Mouse (Mus musculus): ENCODE results near the gene Gga1. TPM values are rescaled to one million over a fixed set of nuclear protein-coding genes. Genes with fewer than 3 reads are reported as not detected.
A peak's percentile ranks its signal among the peaks of the same experiment; 100 is the strongest.

Gga1 gene
- polyA plus RNA-seq, 1 experiment = 56.5 TPM

- Histone ChIP-seq H3K4me3 (ENCODE audit: insufficient read depth, low read depth, low read length) (no peak overlapping the region), H3K36me3 (ENCODE audit: control insufficient read depth, insufficient read depth, low read length) (no peaks in the 10 kb centered on the region), H3K27me3 (replicated peaks; ENCODE audit: control insufficient read depth, insufficient read depth, low read length) (no peaks in the 10 kb centered on the region), H3K27ac (ENCODE audit: insufficient read depth, low read depth, low read length) (no peak overlapping the region), H3K4me1 (ENCODE audit: control insufficient read depth, insufficient read depth, low read length) (0 out of 2 replicates have a peak, but pooled peaks cover 4% of the 10 kb centered on the region)
- WGBS = 85% methylated on average over 2 of the region's 2 CpGs
- no peak for TF ChIP-seq POLR2A (IDR thresholded peaks at IDR 0.05; ENCODE audit: low read depth, low read length)
- no peak for TF ChIP-seq CTCF (conservative IDR thresholded peaks at IDR 0.05; ENCODE audit: insufficient read depth, insufficient read length, low read depth, low read length)
- no peak for DNase-seq
Observed at GRCm38 (mm10) chr15:78937963-78938362, 61.0 kb downstream of the Gga1 start.

DNA sequence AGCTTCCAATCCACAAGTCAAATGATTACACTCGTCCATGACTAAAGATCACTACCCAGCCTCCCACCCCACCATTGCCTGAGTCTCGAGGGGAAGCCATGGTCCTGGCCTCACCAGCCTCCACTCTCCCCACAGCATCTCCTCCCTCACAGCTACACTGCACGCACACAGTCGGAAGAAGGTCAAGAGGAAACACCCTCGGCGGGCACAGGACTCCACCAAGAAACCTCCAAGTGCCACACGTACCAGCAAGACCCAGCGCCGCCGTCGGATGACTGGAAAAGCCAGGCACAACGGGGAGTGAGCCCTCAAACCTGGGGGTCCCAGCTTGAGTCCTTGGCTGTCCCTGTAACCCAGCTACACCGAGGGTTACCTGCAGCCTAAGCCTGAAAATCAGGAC, 63.3 kb downstream of the Gga1 start:
- WGBS = 90% methylated on average over 13 of the region's 13 CpGs
- no peak for DNase-seq
- no peaks in the 10 kb centered on the region for H3K36me3 ChIP-seq (ENCODE audit: control insufficient read depth, insufficient read depth, low read length)

GRCm38 (mm10) chr15:78942663-78943062, 65.7 kb downstream of the Gga1 start:
- TF ChIP-seq POLR2A (IDR thresholded peaks at IDR 0.05; ENCODE audit: low read depth, low read length) (no peak), CTCF (conservative IDR thresholded peaks at IDR 0.05; ENCODE audit: insufficient read depth, insufficient read length, low read depth, low read length) (peak; percentile 73)
- H3K36me3 ChIP-seq (ENCODE audit: control insufficient read depth, insufficient read depth, low read length) = no peaks in the 10 kb centered on the region
- no peak overlapping the region for H3K27ac ChIP-seq (ENCODE audit: insufficient read depth, low read depth, low read length)
- H3K4me3 ChIP-seq (ENCODE audit: insufficient read depth, low read depth, low read length) = peak overlapping the region; percentile 52; the same call in 1 of the 2 replicates
- H3K27me3 ChIP-seq (replicated peaks; ENCODE audit: control insufficient read depth, insufficient read depth, low read length) = no peaks in the 10 kb centered on the region
- DNase-seq = peak; percentile 85
- 5% methylated on average over 9 of the region's 9 CpGs for WGBS
- no peaks in the 10 kb centered on the region for H3K4me1 ChIP-seq (ENCODE audit: control insufficient read depth, insufficient read depth, low read length)

More for the DNA sequence above, 63.3 kb downstream of the Gga1 start:
- TF ChIP-seq POLR2A (IDR thresholded peaks at IDR 0.05; ENCODE audit: low read depth, low read length) (no peak), CTCF (conservative IDR thresholded peaks at IDR 0.05; ENCODE audit: insufficient read depth, insufficient read length, low read depth, low read length) (no peak)
- Histone ChIP-seq H3K27ac (ENCODE audit: insufficient read depth, low read depth, low read length) (no peak overlapping the region), H3K27me3 (replicated peaks; ENCODE audit: control insufficient read depth, insufficient read depth, low read length) (no peaks in the 10 kb centered on the region), H3K4me3 (ENCODE audit: insufficient read depth, low read depth, low read length) (no peak overlapping the region), H3K4me1 (ENCODE audit: control insufficient read depth, insufficient read depth, low read length) (0 out of 2 replicates have a peak, but pooled peaks cover 4% of the 10 kb centered on the region)

Other genes with a start within 250 kb of the Gga1 start
- gene Elfn2, start 158.4 kb upstream of the Gga1 start, polyA plus RNA-seq (2012; rRNA removed) = 0.03 and 0.04 TPM in 2 replicates
- gene Mfng, start 103.7 kb upstream of the Gga1 start, polyA plus RNA-seq (2012; rRNA removed) = 15.7 and 16.6 TPM in 2 replicates
- 80.4 and 93.7 TPM in 2 replicates for gene Card10, start 74.1 kb upstream of the Gga1 start, polyA plus RNA-seq (2012; rRNA removed)
- 59.2 and 66.7 TPM in 2 replicates for gene Cdc42ep1, start 34.6 kb upstream of the Gga1 start, polyA plus RNA-seq (2012; rRNA removed)
- 0.24 and 0.25 TPM in 2 replicates for gene Lgals2, start 21.7 kb upstream of the Gga1 start, polyA plus RNA-seq (2012; rRNA removed)
- gene Gm49510, start 22.5 kb downstream of the Gga1 start, polyA plus RNA-seq (2012; rRNA removed) = 0.03 TPM in 1 of 2 replicates, not detected in the other
- 26.2 and 30.0 TPM in 2 replicates for gene Sh3bp1, start 22.6 kb downstream of the Gga1 start, polyA plus RNA-seq (2012; rRNA removed)
- 1.7 and 1.9 TPM in 2 replicates for gene Pdxp, start 36.7 kb downstream of the Gga1 start, polyA plus RNA-seq (2012; rRNA removed)
- gene Lgals1, start 49.5 kb downstream of the Gga1 start, polyA plus RNA-seq (2012; rRNA removed) = 310 and 318 TPM in 2 replicates
- gene Nol12, start 57.7 kb downstream of the Gga1 start, polyA plus RNA-seq (2012; rRNA removed) = 19.3 and 24.1 TPM in 2 replicates
- 41.8 and 47.6 TPM in 2 replicates for gene Triobp, start 70.5 kb downstream of the Gga1 start, polyA plus RNA-seq (2012; rRNA removed)
- gene H1f0, start 151.3 kb downstream of the Gga1 start, polyA plus RNA-seq (2012; rRNA removed) = 123 and 145 TPM in 2 replicates
- gene Galr3, start 164.7 kb downstream of the Gga1 start, polyA plus RNA-seq (2012; rRNA removed) = 0.64 and 1.2 TPM in 2 replicates
- 38.9 and 52.2 TPM in 2 replicates for gene Ankrd54, start 185.7 kb downstream of the Gga1 start, polyA plus RNA-seq (2012; rRNA removed)
- gene Eif3l, start 198.0 kb downstream of the Gga1 start, polyA plus RNA-seq (2012; rRNA removed) = 172 and 183 TPM in 2 replicates
- 23.3 and 24.5 TPM in 2 replicates for gene Micall1, start 231.7 kb downstream of the Gga1 start, polyA plus RNA-seq (2012; rRNA removed)

Data from kidney, adult 2 months (tissue).